Comparison of ENCODE assay signal across 8 mouse cellular contexts in the genomic region with DNA sequence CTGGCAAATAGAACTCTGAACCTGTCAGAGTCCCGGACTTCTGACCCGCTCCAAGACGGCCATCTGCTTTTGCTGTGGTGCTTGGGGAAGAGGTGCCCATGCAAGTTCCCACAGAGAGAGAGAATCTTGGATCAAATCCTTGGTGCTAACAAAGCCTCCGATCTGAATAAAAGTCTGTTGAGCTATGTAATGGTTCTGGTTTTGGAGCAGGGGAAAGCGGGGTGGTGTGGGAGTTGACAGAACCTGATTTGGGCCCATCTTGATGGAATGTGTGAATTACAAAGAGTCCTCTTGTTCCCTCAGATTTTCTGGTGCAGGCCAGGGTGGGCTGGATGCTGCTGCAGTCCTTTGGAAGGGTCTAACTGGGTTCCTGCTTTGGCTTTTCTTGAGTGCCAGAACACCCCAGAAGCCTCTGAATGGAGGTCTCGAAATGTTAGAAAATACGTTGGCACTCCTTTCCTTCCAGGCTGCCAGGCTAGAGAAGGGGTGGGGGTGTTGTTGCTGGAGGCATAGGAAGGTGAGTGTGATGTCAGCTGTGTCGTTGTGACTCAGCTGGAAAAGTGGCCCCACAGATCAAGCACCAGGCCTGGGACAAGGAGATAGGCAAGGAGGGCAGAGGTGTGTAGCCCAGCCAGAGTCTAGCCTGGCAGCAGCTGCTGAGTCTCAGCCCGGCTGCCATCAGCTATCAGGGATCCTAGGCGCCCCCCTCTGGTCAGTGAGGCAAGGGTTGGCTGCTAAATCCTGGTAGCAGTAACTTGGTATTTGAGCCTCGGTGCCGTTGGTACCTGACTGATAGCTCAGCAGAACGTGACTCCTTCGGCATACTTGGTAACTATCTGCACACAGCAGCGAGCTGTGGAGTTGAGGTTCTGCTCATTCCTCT. TPM values are rescaled to one million over a fixed set of nuclear protein-coding genes. Genes with fewer than 3 reads are reported as not detected.
A peak's percentile ranks its signal among the peaks of the same experiment; 100 is the strongest.
DNase-seq lines count a peak whose midpoint lies in the region; ATAC-seq and TF ChIP-seq lines count a peak whose summit lies in the region.

No protein-coding gene starts in this region.

- no peak overlapping the region for H3K9ac ChIP-seq in ES-E14 (ENCODE audit: insufficient read depth, low read depth, low read length, poor library complexity, severe bottlenecking)
- no peak overlapping the region for H3K9ac ChIP-seq in forebrain, embryonic 15.5 days (replicated peaks)

- H3K9me3 ChIP-seq in ES-E14 (ENCODE audit: control insufficient read depth, insufficient read depth, low read depth, low read length) = no peaks in the 10 kb centered on the region
- H3K9me3 ChIP-seq in forebrain, embryonic 15.5 days = no peaks in the 10 kb centered on the region

- no peaks in the 10 kb centered on the region for H3K27me3 ChIP-seq in forebrain, embryonic 15.5 days

- no peak overlapping the region for H3K4me2 ChIP-seq in forebrain, embryonic 15.5 days (replicated peaks)

- no peak overlapping the region for H3K27ac ChIP-seq in ES-E14 (ENCODE audit: insufficient read depth, low read depth, low read length, poor library complexity, severe bottlenecking)
- H3K27ac ChIP-seq in forebrain, embryonic 15.5 days (replicated peaks) = no peak overlapping the region

- peak; percentile 87 for ATAC-seq in cerebellum, adult (ENCODE audit: insufficient number of reproducible peaks, low FRiP score, low TSS enrichment)
- ATAC-seq in forebrain, embryonic 15.5 days (replicated peaks) = peak; percentile 80

- no peak overlapping the region for H3K4me3 ChIP-seq in ES-E14 (ENCODE audit: insufficient read depth in 1 of 2, low read depth in 1 of 2, low read length in 2 of 2, poor library complexity in 1 of 2, severe bottlenecking in 1 of 2)
- no peak overlapping the region for H3K4me3 ChIP-seq in forebrain, embryonic 15.5 days

- no peak for DNase-seq in ES-E14 (ENCODE audit: low read depth, low spot score)
- peak; percentile 92 for DNase-seq in heart, postnatal 4 days
- peak; percentile 61 to 85 for DNase-seq in layer of hippocampus, postnatal 25 days (ENCODE audit: extremely low spot score in 1 of 2, low spot score in 1 of 2)
- peak; percentile 91 for DNase-seq in lung, postnatal 36 days
- DNase-seq in right cerebral cortex, adult 2 months (ENCODE audit: low spot score in 2 of 2) = peak; percentile 74 to 78
- peak; percentile 47 for DNase-seq in urinary bladder, postnatal 10 days (ENCODE audit: low spot score)

- no peaks in the 10 kb centered on the region; a peak in 1 of 4 replicates for H3K4me1 ChIP-seq in ES-E14 (ENCODE audit: control insufficient read depth in 2 of 2, insufficient read depth in 2 of 2, low read length in 2 of 2, poor library complexity in 1 of 2)
- H3K4me1 ChIP-seq in forebrain, embryonic 15.5 days = no peaks in the 10 kb centered on the region

- no peaks in the 10 kb centered on the region for H3K36me3 ChIP-seq in ES-E14 (ENCODE audit: control insufficient read depth, insufficient read depth, low read length, poor library complexity, severe bottlenecking)
- H3K36me3 ChIP-seq in forebrain, embryonic 15.5 days = no peaks in the 10 kb centered on the region

- WGBS in forebrain, embryonic 15.5 days = 49% methylated on average over 15 of the region's 15 CpGs

- in situ Hi-C loops in ES-E14 (cut with MboI; ENCODE audit: low sequenced_read_pairs in 2 of 2, unreplicated experiment in 2 of 2) = no loop called here

TF ChIP-seq in ES-E14, 5 proteins besides CTCF, POLR2A, EP300 and RAD21:
- TF ChIP-seq CHD2 (IDR thresholded peaks at IDR 0.05; ENCODE audit: low read depth, low read length) = no peak
- peak; percentile 11; the same call in 1 of the 2 replicates for TF ChIP-seq ZC3H11A (IDR thresholded peaks at IDR 0.05; ENCODE audit: borderline replicate concordance, low read depth, low read length)

RNA-seq across cellular contexts. Expression of a gene that starts 42.1 kb away (rescaled TPM):
- total RNA-seq in ES-E14 (2012; rRNA removed) = 11.6 and 18.0 TPM in 2 replicates
- polyA plus RNA-seq in forebrain, embryonic 15.5 days (2015; fragmentation: Nextera tagmentation; extraction: Ambion mirVana) = 63.9 and 72.0 TPM in 2 replicates
- total RNA-seq in heart, postnatal 4 days (2021) = 10 to 100 TPM; 50.5 to 53.0 TPM
- total RNA-seq in layer of hippocampus, postnatal 25 days (2021) = 10 to 100 TPM; 32.0 to 35.9 TPM
